Mouse (Mus musculus): ENCODE measurements around the gene Hist1h3e. TPM values are rescaled to one million over a fixed set of nuclear protein-coding genes. Genes with fewer than 3 reads are reported as not detected.
A peak's percentile ranks its signal among the peaks of the same experiment; 100 is the strongest.

The Hist1h3e gene
- total RNA-seq, 2 experiments from 2014 or later, result 27.2 to 218 TPM

DNA sequence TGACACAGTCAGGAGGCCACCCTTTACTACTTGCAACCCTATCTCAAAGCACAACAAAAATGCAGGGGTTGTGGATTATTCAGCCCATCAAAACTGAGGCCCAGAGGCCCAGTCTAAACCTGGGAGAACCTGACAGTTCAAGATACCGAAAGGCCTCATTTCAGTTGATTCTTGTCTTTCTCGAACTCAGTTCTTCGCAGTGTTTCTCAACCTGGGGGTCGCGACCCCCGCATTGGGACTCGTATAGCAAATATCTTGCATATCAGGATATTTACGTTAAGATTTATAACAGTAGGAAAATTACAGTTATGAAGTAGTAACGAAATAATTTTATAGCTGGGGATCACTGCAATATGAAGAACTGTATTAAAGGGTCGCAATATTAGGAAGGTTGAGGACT, 36.3 kb downstream of the Hist1h3e start:
- no peak for ATAC-seq (replicated peaks; ENCODE audit: poor library complexity, severe bottlenecking)

DNA sequence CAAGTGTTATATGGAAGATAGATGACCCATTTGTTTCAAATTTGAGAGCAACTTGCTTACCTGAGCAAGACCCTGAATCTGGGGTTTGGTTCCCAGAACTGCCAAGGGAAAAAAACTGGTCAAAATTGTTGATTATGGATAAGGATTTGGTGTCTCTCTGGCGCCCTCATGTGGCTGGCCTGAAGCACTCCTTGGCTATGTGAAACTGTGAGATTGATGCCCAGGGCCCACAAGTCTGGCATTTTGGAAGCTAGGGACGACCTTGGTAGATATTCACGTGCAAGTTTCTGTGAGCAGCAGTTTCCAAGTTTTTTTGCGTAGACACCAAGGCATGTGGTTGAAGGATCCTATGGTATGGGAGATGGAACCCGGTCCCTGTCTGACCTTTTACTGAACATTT, 37.5 kb downstream of the Hist1h3e start:
- ATAC-seq (replicated peaks; ENCODE audit: poor library complexity, severe bottlenecking), result peak; percentile 60

GRCm38 (mm10) chr13:23523976-23524375, 38.2 kb downstream of the Hist1h3e start:
- no peak for ATAC-seq (replicated peaks; ENCODE audit: poor library complexity, severe bottlenecking)

DNA sequence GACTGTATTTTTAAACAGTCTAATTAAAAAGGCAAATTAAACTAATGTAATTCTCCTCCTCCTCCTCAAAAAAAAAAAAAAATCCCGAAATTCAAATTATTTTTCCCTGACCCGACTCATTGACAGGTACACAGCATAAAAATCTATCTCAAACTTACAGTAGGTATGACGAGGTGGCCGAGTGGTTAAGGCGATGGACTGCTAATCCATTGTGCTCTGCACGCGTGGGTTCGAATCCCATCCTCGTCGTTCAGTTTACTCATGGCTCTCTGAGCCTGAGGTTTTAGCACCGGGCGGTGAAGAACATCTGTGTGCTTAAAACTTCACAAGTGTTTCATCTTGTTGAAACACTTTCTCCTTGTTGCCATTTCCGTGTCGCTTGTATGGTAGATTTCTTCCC, 40.5 kb downstream of the Hist1h3e start:
- ATAC-seq (replicated peaks; ENCODE audit: poor library complexity, severe bottlenecking), result peak; percentile 17; the same call in 1 of the 2 replicates

- peak; percentile 21 for ATAC-seq (replicated peaks; ENCODE audit: poor library complexity, severe bottlenecking)
Observed at GRCm38 (mm10) chr13:23519416-23519815, 42.8 kb downstream of the Hist1h3e start.

DNA sequence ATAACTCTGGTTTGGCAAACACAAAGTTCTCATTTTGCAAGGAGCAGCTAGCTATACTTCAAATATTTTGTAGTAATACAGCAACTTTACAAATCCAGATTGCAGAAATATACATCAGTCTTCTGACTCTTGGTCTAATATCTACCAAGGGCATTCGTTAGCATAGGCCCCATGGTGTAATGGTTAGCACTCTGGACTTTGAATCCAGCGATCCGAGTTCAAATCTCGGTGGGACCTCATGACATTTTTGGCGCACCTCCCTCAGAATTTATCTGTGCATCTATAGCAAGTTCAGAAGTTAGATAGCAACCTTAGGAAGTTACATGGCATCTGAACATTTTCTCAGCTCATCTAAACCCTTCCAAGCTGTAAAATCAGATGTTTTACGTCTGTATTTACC, 43.3 kb downstream of the Hist1h3e start:
- ATAC-seq (replicated peaks; ENCODE audit: poor library complexity, severe bottlenecking), result peak; percentile 51

DNA sequence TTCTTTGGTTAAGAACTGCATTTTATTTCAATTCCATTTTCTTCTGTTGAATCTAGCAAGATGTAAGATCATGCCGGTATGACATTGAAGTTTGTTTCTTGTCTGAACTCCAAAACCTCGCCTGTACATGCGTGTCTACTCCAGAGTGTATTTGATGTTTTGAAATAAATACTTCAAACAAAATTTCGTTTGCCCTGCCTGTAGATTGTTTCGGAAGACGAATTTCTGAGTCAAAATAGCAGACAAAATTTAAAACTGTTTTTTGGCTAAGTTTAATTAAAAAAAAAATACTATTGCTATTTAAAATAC, 43.9 kb downstream of the Hist1h3e start:
- ATAC-seq (replicated peaks; ENCODE audit: poor library complexity, severe bottlenecking), result no peak

DNA sequence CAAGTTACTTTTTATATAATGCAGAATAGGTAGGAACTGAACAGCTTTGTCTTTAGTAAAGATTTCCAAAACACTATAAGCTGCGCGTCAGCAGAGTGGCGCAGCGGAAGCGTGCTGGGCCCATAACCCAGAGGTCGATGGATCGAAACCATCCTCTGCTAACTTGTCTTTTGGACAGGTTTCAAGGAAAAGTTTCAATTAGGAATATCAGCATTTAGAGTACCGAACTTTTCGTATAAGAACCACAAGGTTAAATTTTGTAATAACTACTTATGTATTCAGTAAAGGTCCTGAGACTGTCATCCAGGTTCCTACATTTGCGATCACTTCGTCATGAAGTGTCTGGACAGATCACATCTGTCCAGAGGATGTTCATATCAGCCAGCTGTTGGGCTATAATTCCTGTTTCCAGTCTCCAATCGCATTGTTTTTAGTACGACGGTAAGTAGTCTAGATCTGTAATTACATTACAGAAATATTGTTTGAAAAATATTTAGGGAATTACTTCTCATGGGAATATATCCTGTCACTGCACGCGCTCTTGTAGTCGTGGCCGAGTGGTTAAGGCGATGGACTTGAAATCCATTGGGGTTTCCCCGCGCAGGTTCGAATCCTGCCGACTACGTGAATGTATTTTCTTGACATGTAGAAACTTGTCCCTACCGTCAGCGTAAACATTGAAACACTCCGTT, 44.4 kb downstream of the Hist1h3e start:
- peak; percentile 36 for ATAC-seq (replicated peaks; ENCODE audit: poor library complexity, severe bottlenecking)

DNA sequence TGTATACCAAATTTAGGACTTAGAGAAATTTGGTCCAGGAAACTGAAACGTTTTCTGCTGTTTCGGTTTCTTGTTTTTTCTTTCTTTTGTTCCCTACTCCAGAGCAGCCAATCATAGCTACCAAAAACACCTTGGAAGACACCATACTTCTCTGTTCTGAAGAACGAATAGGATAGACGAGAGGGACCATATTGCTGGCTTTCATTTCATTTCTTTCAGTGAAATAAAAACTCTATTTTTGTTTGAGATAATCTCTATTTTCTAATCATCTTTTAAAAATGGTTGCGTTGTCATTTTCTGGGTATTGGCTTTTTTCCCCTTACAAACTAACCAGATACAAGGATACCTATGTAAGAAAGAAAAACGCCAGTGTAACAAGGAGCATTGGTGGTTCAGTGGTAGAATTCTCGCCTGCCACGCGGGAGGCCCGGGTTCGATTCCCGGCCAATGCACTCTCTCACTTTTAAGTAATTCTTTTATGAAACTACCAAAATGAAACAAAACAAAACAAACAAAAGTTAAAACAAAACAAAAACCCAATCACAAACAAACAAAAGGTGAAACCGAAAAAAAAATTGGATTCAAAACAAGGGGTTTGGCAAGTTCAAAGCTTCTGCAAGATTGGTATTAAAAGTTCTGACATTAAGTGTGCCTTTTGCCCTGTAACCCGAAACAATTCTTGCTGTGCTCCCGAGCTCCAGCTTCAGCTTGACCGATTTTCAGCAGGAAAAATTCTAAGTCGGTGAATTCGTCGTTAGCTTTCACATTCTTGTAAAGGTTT, 45.2 kb downstream of the Hist1h3e start:
- peak; percentile 28; the same call in 1 of the 2 replicates for ATAC-seq (replicated peaks; ENCODE audit: poor library complexity, severe bottlenecking)

DNA sequence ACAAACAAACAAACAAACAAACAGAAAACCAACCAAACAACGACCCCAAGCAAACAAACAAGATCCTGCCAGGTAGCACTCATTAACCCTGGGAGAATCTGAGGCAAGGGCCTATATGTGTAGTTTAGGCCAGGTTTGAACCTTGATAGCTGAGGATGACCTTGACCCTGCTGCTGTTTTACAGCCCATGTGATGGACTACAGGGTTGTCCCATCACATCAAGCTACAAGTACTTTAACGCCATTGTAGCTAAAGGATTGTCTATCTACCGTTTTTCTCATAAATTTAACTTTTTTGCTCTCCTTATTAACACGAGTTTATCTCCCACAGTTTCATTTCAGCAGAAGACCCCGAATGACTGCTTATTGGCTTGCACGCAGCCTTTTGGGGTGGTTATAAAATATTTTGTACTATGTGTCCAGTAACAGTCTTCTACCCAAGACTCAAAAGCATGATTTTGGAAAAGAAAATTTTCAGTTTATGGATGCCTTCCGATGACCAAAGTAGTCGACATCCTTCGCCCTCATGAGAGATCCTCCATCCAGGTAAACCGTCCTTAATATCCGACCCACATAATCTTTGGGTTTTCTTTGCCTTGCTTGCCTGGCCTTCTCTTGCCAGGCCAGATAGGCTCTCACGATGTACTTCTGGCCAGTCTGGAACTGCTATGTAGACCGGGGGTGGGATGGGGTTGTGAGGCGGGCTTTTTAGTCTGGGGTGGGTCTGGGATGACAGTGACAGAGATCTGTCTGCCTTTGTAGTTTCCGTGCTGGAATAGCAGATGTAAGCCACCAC, 46.1 kb downstream of the Hist1h3e start:
- no peak for ATAC-seq (replicated peaks; ENCODE audit: poor library complexity, severe bottlenecking)

DNA sequence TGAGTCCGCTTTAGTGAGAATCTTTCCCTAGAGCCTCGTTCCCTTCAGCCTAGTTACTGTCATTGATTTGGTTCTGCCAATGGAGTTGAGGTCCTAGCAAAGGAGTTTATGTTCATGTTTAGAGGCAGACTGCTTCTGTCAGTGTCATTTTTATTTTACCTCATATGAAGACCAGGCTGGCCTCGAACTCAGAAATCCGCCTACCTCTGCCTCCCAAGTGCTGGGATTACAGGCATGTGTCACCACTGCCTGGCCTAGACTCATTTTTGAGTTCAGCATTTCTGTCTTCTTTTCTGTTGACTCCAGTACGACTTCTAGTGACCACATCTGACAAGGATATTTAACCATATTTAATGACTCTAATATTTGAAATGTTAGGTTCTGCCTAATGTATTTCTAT, 46.9 kb downstream of the Hist1h3e start:
- no peak for ATAC-seq (replicated peaks; ENCODE audit: poor library complexity, severe bottlenecking)

DNA sequence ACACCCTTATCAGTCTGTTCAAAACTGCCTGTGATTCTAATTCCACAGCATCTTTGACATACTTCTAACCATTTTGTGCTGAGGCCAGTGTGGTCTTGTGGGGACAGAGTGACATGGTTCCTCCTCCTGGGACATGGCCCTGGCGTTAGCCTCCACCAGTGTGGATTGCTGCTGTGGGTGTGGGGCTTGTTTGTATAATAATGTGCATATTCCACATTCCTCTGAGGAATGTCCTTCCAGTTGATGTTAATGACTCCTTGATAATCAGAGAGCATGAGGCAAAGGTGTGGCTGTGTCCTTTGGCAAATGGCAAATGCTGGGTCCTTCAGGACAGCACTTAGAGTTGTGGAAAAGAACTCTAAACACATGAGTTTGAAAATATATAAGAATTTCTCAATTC, 48.7 kb downstream of the Hist1h3e start:
- ATAC-seq (replicated peaks; ENCODE audit: poor library complexity, severe bottlenecking), result no peak

Other genes with a start within 250 kb of the Hist1h3e start
Only the 30 nearest of the 35 such genes appear.
- 21.8 and 34.5 TPM in 2 replicates for gene Zfp322a, start 193.2 kb downstream of the Hist1h3e start, total RNA-seq (2014; fragmentation: Nextera tagmentation)
- 43.7 and 71.1 TPM in 2 replicates for gene Zfp322a, start 193.2 kb downstream of the Hist1h3e start, total RNA-seq (2017)
- gene Abt1, start 138.5 kb downstream of the Hist1h3e start, total RNA-seq (2014; fragmentation: Nextera tagmentation), result 2.9 and 5.7 TPM in 2 replicates
- gene Abt1, start 138.5 kb downstream of the Hist1h3e start, total RNA-seq (2017), result 11.0 and 13.7 TPM in 2 replicates
- gene Btn1a1, start 96.5 kb downstream of the Hist1h3e start, total RNA-seq (2014; fragmentation: Nextera tagmentation), result not detected in 2 replicates
- not detected in 2 replicates for gene Btn1a1, start 96.5 kb downstream of the Hist1h3e start, total RNA-seq (2017)
- gene Btn2a2, start 73.5 kb downstream of the Hist1h3e start, total RNA-seq (2014; fragmentation: Nextera tagmentation), result not detected in 2 replicates
- gene Btn2a2, start 73.5 kb downstream of the Hist1h3e start, total RNA-seq (2017), result not detected in 2 replicates
- 19.7 and 101 TPM in 2 replicates for gene Hist1h4h, start 31.3 kb downstream of the Hist1h3e start, total RNA-seq (2014; fragmentation: Nextera tagmentation)
- 1,184 and 1,507 TPM in 2 replicates for gene Hist1h4h, start 31.3 kb downstream of the Hist1h3e start, total RNA-seq (2017)
- gene Hist1h2af, start 28.5 kb downstream of the Hist1h3e start, total RNA-seq (2014; fragmentation: Nextera tagmentation), result 23.5 TPM in 1 of 2 replicates, not detected in the other
- 2,010 and 2,453 TPM in 2 replicates for gene Hist1h2af, start 28.5 kb downstream of the Hist1h3e start, total RNA-seq (2017)
- gene Hist1h3g, start 26.9 kb downstream of the Hist1h3e start, total RNA-seq (2014; fragmentation: Nextera tagmentation), result 60.4 and 108 TPM in 2 replicates
- gene Hist1h3g, start 26.9 kb downstream of the Hist1h3e start, total RNA-seq (2017), result 191 and 281 TPM in 2 replicates
- 17.1 and 20.3 TPM in 2 replicates for gene Hist1h2bh, start 19.0 kb downstream of the Hist1h3e start, total RNA-seq (2014; fragmentation: Nextera tagmentation)
- gene Hist1h2bh, start 19.0 kb downstream of the Hist1h3e start, total RNA-seq (2017), result 126 and 172 TPM in 2 replicates
- gene Hist1h3f, start 18.3 kb downstream of the Hist1h3e start, total RNA-seq (2014; fragmentation: Nextera tagmentation), result 4.9 and 8.2 TPM in 2 replicates
- gene Hist1h3f, start 18.3 kb downstream of the Hist1h3e start, total RNA-seq (2017), result 77.5 and 127 TPM in 2 replicates
- 37.6 and 86.3 TPM in 2 replicates for gene Hist1h4f, start 10.7 kb downstream of the Hist1h3e start, total RNA-seq (2014; fragmentation: Nextera tagmentation)
- 2,370 and 2,590 TPM in 2 replicates for gene Hist1h4f, start 10.7 kb downstream of the Hist1h3e start, total RNA-seq (2017)
- 13.1 and 13.2 TPM in 2 replicates for gene Hist1h1d, start 9.1 kb downstream of the Hist1h3e start, total RNA-seq (2014; fragmentation: Nextera tagmentation)
- gene Hist1h1d, start 9.1 kb downstream of the Hist1h3e start, total RNA-seq (2017), result 109 and 113 TPM in 2 replicates
- gene Hist1h2ae, start 8.9 kb upstream of the Hist1h3e start, total RNA-seq (2014; fragmentation: Nextera tagmentation), result 5.5 and 7.4 TPM in 2 replicates
- gene Hist1h2ae, start 8.9 kb upstream of the Hist1h3e start, total RNA-seq (2017), result 405 and 464 TPM in 2 replicates
- 160 and 268 TPM in 2 replicates for gene Hist1h2bg, start 9.0 kb upstream of the Hist1h3e start, total RNA-seq (2014; fragmentation: Nextera tagmentation)
- gene Hist1h2bg, start 9.0 kb upstream of the Hist1h3e start, total RNA-seq (2017), result 1,365 and 1,429 TPM in 2 replicates
- gene Hist1h2bf, start 11.8 kb upstream of the Hist1h3e start, total RNA-seq (2014; fragmentation: Nextera tagmentation), result 148 and 188 TPM in 2 replicates
- 453 and 461 TPM in 2 replicates for gene Hist1h2bf, start 11.8 kb upstream of the Hist1h3e start, total RNA-seq (2017)
- not detected in 2 replicates for gene Hist1h2ad, start 12.0 kb upstream of the Hist1h3e start, total RNA-seq (2014; fragmentation: Nextera tagmentation)
- 685 and 1,721 TPM in 2 replicates for gene Hist1h2ad, start 12.0 kb upstream of the Hist1h3e start, total RNA-seq (2017)
- gene Hist1h3d, start 13.4 kb upstream of the Hist1h3e start, total RNA-seq (2014; fragmentation: Nextera tagmentation), result 52.8 and 62.0 TPM in 2 replicates
- gene Hist1h3d, start 13.4 kb upstream of the Hist1h3e start, total RNA-seq (2017), result 83.5 and 136 TPM in 2 replicates
- gene Hist1h4d, start 19.2 kb upstream of the Hist1h3e start, total RNA-seq (2014; fragmentation: Nextera tagmentation), result 116 and 278 TPM in 2 replicates
- 929 and 1,118 TPM in 2 replicates for gene Hist1h4d, start 19.2 kb upstream of the Hist1h3e start, total RNA-seq (2017)
- gene Hist1h2be, start 58.8 kb upstream of the Hist1h3e start, total RNA-seq (2014; fragmentation: Nextera tagmentation), result 16.4 and 17.5 TPM in 2 replicates
- 82.4 and 146 TPM in 2 replicates for gene Hist1h2be, start 58.8 kb upstream of the Hist1h3e start, total RNA-seq (2017)
- gene Hist1h1e, start 60.2 kb upstream of the Hist1h3e start, total RNA-seq (2014; fragmentation: Nextera tagmentation), result 111 and 199 TPM in 2 replicates
- gene Hist1h1e, start 60.2 kb upstream of the Hist1h3e start, total RNA-seq (2017), result 255 and 282 TPM in 2 replicates
- 2.4 and 4.1 TPM in 2 replicates for gene Hist1h2ac, start 121.6 kb upstream of the Hist1h3e start, total RNA-seq (2014; fragmentation: Nextera tagmentation)
- gene Hist1h2ac, start 121.6 kb upstream of the Hist1h3e start, total RNA-seq (2017), result 173 TPM in 2 replicates
- 57.7 and 70.7 TPM in 2 replicates for gene Hist1h2bc, start 121.8 kb upstream of the Hist1h3e start, total RNA-seq (2014; fragmentation: Nextera tagmentation)
- 274 and 374 TPM in 2 replicates for gene Hist1h2bc, start 121.8 kb upstream of the Hist1h3e start, total RNA-seq (2017)
- not detected in 2 replicates for gene Hist1h1t, start 133.4 kb upstream of the Hist1h3e start, total RNA-seq (2014; fragmentation: Nextera tagmentation)
- 1.0 TPM in 1 of 2 replicates, not detected in the other for gene Hist1h1t, start 133.4 kb upstream of the Hist1h3e start, total RNA-seq (2017)
- 14.3 and 82.6 TPM in 2 replicates for gene Hist1h4c, start 136.1 kb upstream of the Hist1h3e start, total RNA-seq (2014; fragmentation: Nextera tagmentation)
- 308 and 366 TPM in 2 replicates for gene Hist1h4c, start 136.1 kb upstream of the Hist1h3e start, total RNA-seq (2017)
- 7.9 and 19.9 TPM in 2 replicates for gene Hfe, start 148.5 kb upstream of the Hist1h3e start, total RNA-seq (2014; fragmentation: Nextera tagmentation)
- gene Hfe, start 148.5 kb upstream of the Hist1h3e start, total RNA-seq (2017), result 7.6 and 9.7 TPM in 2 replicates
- gene Hist1h1c, start 176.4 kb upstream of the Hist1h3e start, total RNA-seq (2014; fragmentation: Nextera tagmentation), result 61.8 and 110 TPM in 2 replicates
- gene Hist1h1c, start 176.4 kb upstream of the Hist1h3e start, total RNA-seq (2017), result 737 and 810 TPM in 2 replicates
- gene Hist1h3c, start 183.2 kb upstream of the Hist1h3e start, total RNA-seq (2014; fragmentation: Nextera tagmentation), result 24.5 and 38.0 TPM in 2 replicates
- gene Hist1h3c, start 183.2 kb upstream of the Hist1h3e start, total RNA-seq (2017), result 507 and 886 TPM in 2 replicates
- 155 and 176 TPM in 2 replicates for gene Hist1h2bb, start 184.4 kb upstream of the Hist1h3e start, total RNA-seq (2014; fragmentation: Nextera tagmentation)
- 3,446 and 3,529 TPM in 2 replicates for gene Hist1h2bb, start 184.4 kb upstream of the Hist1h3e start, total RNA-seq (2017)
- 9.2 and 31.4 TPM in 2 replicates for gene Hist1h2ab, start 188.8 kb upstream of the Hist1h3e start, total RNA-seq (2014; fragmentation: Nextera tagmentation)
- gene Hist1h2ab, start 188.8 kb upstream of the Hist1h3e start, total RNA-seq (2017), result 1,996 and 2,074 TPM in 2 replicates
- gene Hist1h3b, start 189.9 kb upstream of the Hist1h3e start, total RNA-seq (2014; fragmentation: Nextera tagmentation), result 92.5 and 158 TPM in 2 replicates
- gene Hist1h3b, start 189.9 kb upstream of the Hist1h3e start, total RNA-seq (2017), result 628 and 657 TPM in 2 replicates
- gene Hist1h4b, start 194.6 kb upstream of the Hist1h3e start, total RNA-seq (2014; fragmentation: Nextera tagmentation), result 70.4 and 87.8 TPM in 2 replicates
- 487 and 745 TPM in 2 replicates for gene Hist1h4b, start 194.6 kb upstream of the Hist1h3e start, total RNA-seq (2017)

All from granulocyte monocyte progenitor cell, adult 5-6 weeks (primary cell).